Mouse (Mus musculus): Measurements from ENCODE around the gene Atg5. TPM values are rescaled to one million over a fixed set of nuclear protein-coding genes. Genes with fewer than 3 reads are reported as not detected.

The Atg5 gene
- polyA plus RNA-seq, 1 experiment from 2014 or later: 46.7 TPM

DNA sequence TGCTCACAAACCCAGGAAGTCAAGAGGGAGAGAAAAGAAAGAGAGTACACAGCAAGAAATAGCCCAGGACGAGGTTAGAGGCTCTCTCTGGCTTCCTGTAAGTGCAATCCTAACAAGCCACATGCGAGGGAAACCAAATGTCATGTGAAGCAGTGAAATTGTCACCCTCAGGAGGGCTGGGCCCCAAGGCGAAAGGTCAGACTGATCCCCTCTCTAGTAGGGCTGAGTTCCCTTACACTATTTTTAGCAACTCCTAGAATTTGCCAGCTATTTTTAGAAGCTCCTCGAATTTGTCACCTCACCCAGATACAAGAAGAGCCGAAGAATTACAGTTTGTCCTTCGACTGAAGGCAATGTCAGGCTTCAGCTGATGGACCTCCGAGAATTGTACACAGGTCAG lies 135.3 kb downstream of the Atg5 start:
- H3K4me1 ChIP-seq: no peaks in the 10 kb centered on the region
- no peak overlapping the region for H3K4me2 ChIP-seq (replicated peaks)
- H3K27ac ChIP-seq: no peak overlapping the region
- ATAC-seq (ENCODE audit: low FRiP score): no peak
- no peaks in the 10 kb centered on the region for H3K36me3 ChIP-seq
- WGBS: 73% methylated on average over 7 of the region's 7 CpGs
- no peak overlapping the region for H3K9ac ChIP-seq
- no peak overlapping the region for H3K4me3 ChIP-seq
- H3K27me3 ChIP-seq: no peaks in the 10 kb centered on the region
- H3K9me3 ChIP-seq (replicated peaks): no peaks in the 10 kb centered on the region

GRCm38 (mm10) chr10:44409054-44409453 lies 140.9 kb downstream of the Atg5 start:
- Histone ChIP-seq H3K27ac (no peak overlapping the region), H3K27me3 (no peaks in the 10 kb centered on the region), H3K9ac (no peak overlapping the region), H3K9me3 (replicated peaks) (no peaks in the 10 kb centered on the region), H3K4me1 (no peaks in the 10 kb centered on the region), H3K4me3 (no peak overlapping the region), H3K36me3 (no peaks in the 10 kb centered on the region), H3K4me2 (replicated peaks) (no peak overlapping the region)
- ATAC-seq (ENCODE audit: low FRiP score): no peak
- WGBS: 82% methylated on average over 10 of the region's 10 CpGs

- Histone ChIP-seq H3K9ac (no peak overlapping the region), H3K27me3 (no peaks in the 10 kb centered on the region), H3K4me2 (replicated peaks) (no peak overlapping the region), H3K27ac (no peak overlapping the region), H3K36me3 (no peaks in the 10 kb centered on the region), H3K4me1 (no peaks in the 10 kb centered on the region), H3K4me3 (no peak overlapping the region), H3K9me3 (replicated peaks) (no peaks in the 10 kb centered on the region)
- WGBS: 85% methylated on average over 11 of the region's 11 CpGs
- no peak for ATAC-seq (ENCODE audit: low FRiP score)
These were observed 141.8 kb downstream of the Atg5 start for GRCm38 (mm10) chr10:44409958-44410357.

MicroRNAs encoded within 50 kb of the gene (microRNA counts, 519-probe panel; counts per million panel counts)
- 470 counts per million, percentile 58 among the panel's probes with 10 or more counts for microRNA mmu-miR-1929

Small RNA genes lying within 50 kb of the gene (microRNA-seq; reads per million reads assigned to microRNA genes)
- 3.3 reads per million, percentile 5 among the genes with 10 or more reads in this experiment for gene Mir1929

Other genes starting within 250 kb of the Atg5 start
- 0.20 and 0.39 TPM in 2 replicates for gene Crybg1, start 119.5 kb upstream of the Atg5 start, polyA plus RNA-seq (2016; fragmentation: Nextera tagmentation; extraction: Ambion mirVana)